Comparison of ENCODE assay signal across 31 mouse cellular contexts in genomic region chr16:10936700-10937319, GRCm38 (mm10).
DNase-seq lines count a peak whose midpoint lies in the region; ATAC-seq and TF ChIP-seq lines count a peak whose summit lies in the region.
"Had no signal": no experiment of that assay in that cellular context is flagged by ENCODE, and none has a peak within 500 bp of the region (broad histone marks: within the 10 kb centered on the region; RNA-seq: fewer than 3 reads in every experiment).

No protein-coding gene starts in this region.

- H3K27me3 ChIP-seq in embryonic facial prominence, embryonic 11.5 days (ENCODE audit: control insufficient read depth, insufficient read depth, low read length) = no peaks in the 10 kb centered on the region
- H3K27me3 ChIP-seq in embryonic facial prominence, embryonic 10.5 days (replicated peaks; ENCODE audit: low read depth, poor library complexity, severe bottlenecking) = no peaks in the 10 kb centered on the region
- H3K27me3 ChIP-seq in midbrain, embryonic 10.5 days (ENCODE audit: low read depth, poor library complexity, severe bottlenecking) = no peaks in the 10 kb centered on the region
- H3K27me3 ChIP-seq in midbrain, embryonic 15.5 days (replicated peaks) = no peaks in the 10 kb centered on the region
- H3K27me3 ChIP-seq: CH12.LX; embryonic facial prominence, embryonic 13.5 days; forebrain, embryonic 12.5 days; heart, embryonic 15.5 days; hindbrain, embryonic 15.5 days; intestine, embryonic 15.5 days; limb, embryonic 13.5 days; lung, embryonic 15.5 days had no signal

- H3K4me2 ChIP-seq in embryonic facial prominence, embryonic 11.5 days (ENCODE audit: low read depth, low read length) = no peak overlapping the region
- no peak overlapping the region for H3K4me2 ChIP-seq in midbrain, embryonic 15.5 days
- H3K4me2 ChIP-seq: embryonic facial prominence, embryonic 13.5 days; forebrain, embryonic 12.5 days; heart, embryonic 15.5 days; hindbrain, embryonic 15.5 days; intestine, embryonic 15.5 days; limb, embryonic 13.5 days; liver, embryonic 11.5 days; lung, embryonic 15.5 days had no signal

- H3K9me3 ChIP-seq in embryonic facial prominence, embryonic 11.5 days (replicated peaks; ENCODE audit: control insufficient read depth, low read length) = no peaks in the 10 kb centered on the region
- H3K9me3 ChIP-seq in embryonic facial prominence, embryonic 10.5 days = no peaks in the 10 kb centered on the region
- no peaks in the 10 kb centered on the region for H3K9me3 ChIP-seq in midbrain, embryonic 10.5 days (replicated peaks)
- no peaks in the 10 kb centered on the region for H3K9me3 ChIP-seq in midbrain, embryonic 15.5 days
- H3K9me3 ChIP-seq: embryonic facial prominence, embryonic 13.5 days; forebrain, embryonic 12.5 days; heart, embryonic 10.5 days; heart, embryonic 15.5 days; hindbrain, embryonic 15.5 days; intestine, embryonic 15.5 days; limb, embryonic 13.5 days; lung, embryonic 15.5 days had no signal

- no peak for TF ChIP-seq POLR2A in bone marrow, adult 2 months (IDR thresholded peaks at IDR 0.05; ENCODE audit: borderline replicate concordance, control insufficient read depth, low read depth, low read length)

- no peak overlapping the region for H3K9ac ChIP-seq in embryonic facial prominence, embryonic 11.5 days (replicated peaks; ENCODE audit: low read length)
- no peak overlapping the region for H3K9ac ChIP-seq in midbrain, embryonic 15.5 days
- H3K9ac ChIP-seq: embryonic facial prominence, embryonic 13.5 days; forebrain, embryonic 12.5 days; heart, embryonic 15.5 days; hindbrain, embryonic 15.5 days; intestine, embryonic 15.5 days; limb, embryonic 13.5 days; lung, embryonic 15.5 days had no signal

- no peaks in the 10 kb centered on the region for H3K4me1 ChIP-seq in embryonic facial prominence, embryonic 11.5 days (ENCODE audit: control insufficient read depth, insufficient read depth, low read length)
- H3K4me1 ChIP-seq in embryonic facial prominence, embryonic 10.5 days = peaks cover 15% of the 10 kb centered on the region
- H3K4me1 ChIP-seq in midbrain, embryonic 10.5 days = peaks cover 41% of the 10 kb centered on the region
- H3K4me1 ChIP-seq in midbrain, embryonic 15.5 days = no peaks in the 10 kb centered on the region
- H3K4me1 ChIP-seq in bone marrow, adult 2 months (ENCODE audit: control insufficient read depth, insufficient read depth, low read length) = peaks cover 1% of the 10 kb centered on the region; the same call in 1 of the 2 replicates
- H3K4me1 ChIP-seq: embryonic facial prominence, embryonic 13.5 days; heart, embryonic 15.5 days; hindbrain, embryonic 15.5 days; intestine, embryonic 15.5 days; limb, embryonic 13.5 days; lung, embryonic 15.5 days had no signal

- WGBS in embryonic facial prominence, embryonic 11.5 days = 25% methylated on average over 5 of the region's 5 CpGs
- WGBS in embryonic facial prominence, embryonic 10.5 days = 31% methylated on average over 5 of the region's 5 CpGs
- WGBS in midbrain, embryonic 10.5 days = 16% methylated on average over 5 of the region's 5 CpGs
- 19% methylated on average over 5 of the region's 5 CpGs for WGBS in midbrain, embryonic 15.5 days
- 65% methylated on average over 5 of the region's 5 CpGs for WGBS in bone marrow, adult 2 months

- 0 out of 2 replicates have a peak, but pooled peaks have one; percentile 45 for ATAC-seq in embryonic facial prominence, embryonic 11.5 days (replicated peaks; ENCODE audit: insufficient number of reproducible peaks, low FRiP score, low TSS enrichment, low read depth)
- no peak for ATAC-seq in midbrain, embryonic 15.5 days (replicated peaks)
- ATAC-seq in granulocyte monocyte progenitor cell, adult 5-6 weeks (replicated peaks; ENCODE audit: poor library complexity, severe bottlenecking) = 0 out of 2 replicates have a peak, but pooled peaks have one; percentile 29
- ATAC-seq: activated CD4-positive, CD25-positive, alpha-beta regulatory T cell, adult 4 months; intestine, embryonic 15.5 days had no signal

- H3K36me3 ChIP-seq in embryonic facial prominence, embryonic 11.5 days (replicated peaks; ENCODE audit: control insufficient read depth, insufficient read depth, low read depth, low read length) = no peaks in the 10 kb centered on the region
- no peaks in the 10 kb centered on the region for H3K36me3 ChIP-seq in embryonic facial prominence, embryonic 10.5 days (replicated peaks)
- H3K36me3 ChIP-seq in midbrain, embryonic 10.5 days = no peaks in the 10 kb centered on the region
- no peaks in the 10 kb centered on the region for H3K36me3 ChIP-seq in midbrain, embryonic 15.5 days (replicated peaks)
- H3K36me3 ChIP-seq: embryonic facial prominence, embryonic 13.5 days; forebrain, embryonic 12.5 days; heart, embryonic 10.5 days; heart, embryonic 15.5 days; hindbrain, embryonic 15.5 days; intestine, embryonic 15.5 days; limb, embryonic 13.5 days; lung, embryonic 15.5 days had no signal

- no peak overlapping the region for H3K4me3 ChIP-seq in embryonic facial prominence, embryonic 11.5 days (ENCODE audit: low read depth, low read length)
- no peak overlapping the region for H3K4me3 ChIP-seq in embryonic facial prominence, embryonic 10.5 days
- no peak overlapping the region for H3K4me3 ChIP-seq in midbrain, embryonic 10.5 days
- no peak overlapping the region for H3K4me3 ChIP-seq in midbrain, embryonic 15.5 days
- no peak overlapping the region for H3K4me3 ChIP-seq in bone marrow, adult 2 months (replicated peaks; ENCODE audit: control insufficient read depth, low read depth, low read length)
- H3K4me3 ChIP-seq: embryonic facial prominence, embryonic 13.5 days; erythroblast, embryonic 14.5 days; forebrain, embryonic 12.5 days; heart, embryonic 10.5 days; heart, embryonic 15.5 days; hindbrain, embryonic 15.5 days; intestine, embryonic 15.5 days; limb, embryonic 13.5 days; lung, embryonic 15.5 days had no signal

- H3K27ac ChIP-seq in embryonic facial prominence, embryonic 11.5 days (replicated peaks; ENCODE audit: low read depth, low read length) = no peak overlapping the region
- H3K27ac ChIP-seq in embryonic facial prominence, embryonic 10.5 days (replicated peaks) = no peak overlapping the region
- peak overlapping the region; percentile 88 for H3K27ac ChIP-seq in midbrain, embryonic 10.5 days (replicated peaks)
- H3K27ac ChIP-seq in midbrain, embryonic 15.5 days = no peak overlapping the region
- peak overlapping the region; percentile 52 for H3K27ac ChIP-seq in bone marrow, adult 2 months (ENCODE audit: control insufficient read depth, insufficient read depth, low read depth, low read length, poor library complexity)
- H3K27ac ChIP-seq: embryonic facial prominence, embryonic 13.5 days; forebrain, embryonic 12.5 days; heart, embryonic 10.5 days; heart, embryonic 15.5 days; hindbrain, embryonic 15.5 days; intestine, embryonic 15.5 days; kidney, postnatal 0 days; limb, embryonic 13.5 days; lung, embryonic 15.5 days had no signal

- DNase-seq in embryonic facial prominence, embryonic 11.5 days (ENCODE audit: low spot score) = no peak
- no peak for DNase-seq in embryonic facial prominence, embryonic 10.5 days (ENCODE audit: low spot score)
- DNase-seq in midbrain, embryonic 10.5 days (ENCODE audit: low spot score) = peak; percentile 77
- DNase-seq in ovary, postnatal 10 days (ENCODE audit: low spot score) = no peak
- DNase-seq in cerebellum, adult 11 months = no peak
- DNase-seq: adrenal gland, postnatal 10 days; cerebellum, adult 11-12 months; cerebellum, adult 9-11 months; gastrocnemius, postnatal 10 days; heart, adult 11 months; kidney, adult 8-10 months; kidney, postnatal 4 days; right cerebral cortex, postnatal 4 days; thymus, adult 2 months; thymus, postnatal 36 days had no signal

- no peak for TF ChIP-seq CTCF in bone marrow, adult 2 months (IDR thresholded peaks at IDR 0.05; ENCODE audit: control insufficient read depth, insufficient read depth, low read length)

Comparison
In these comparisons a context has a peak if more than half of its experiments do, and no peak if none do; other contexts are left out.
1. H3K27ac ChIP-seq: peak in midbrain, embryonic 10.5 days (single experiment) and bone marrow, adult 2 months (single experiment); none in embryonic facial prominence, embryonic 11.5 days (single experiment), embryonic facial prominence, embryonic 10.5 days (single experiment) and midbrain, embryonic 15.5 days (single experiment).